Mouse (Mus musculus) retina, adult 2 months (tissue): ENCODE data around the gene Megf11.

Experiments
- DNase-seq: peaks from one replicate; pipeline ENCODE4 v3.0.0-alpha.2; 2012; ENCODE audit warnings: low read depth, low spot score

The Megf11 gene

GRCm38 (mm10) chr9:64604217-64604711 is 218.8 kb downstream of the Megf11 start:
- DNase-seq = no peak

GRCm38 (mm10) chr9:64605077-64605714 is 219.8 kb downstream of the Megf11 start:
- DNase-seq = no peak

GRCm38 (mm10) chr9:64605735-64606349 is 220.4 kb downstream of the Megf11 start:
- no peak for DNase-seq

- no peak for DNase-seq
These were observed 221.6 kb downstream of the Megf11 start for GRCm38 (mm10) chr9:64607049-64607448.

GRCm38 (mm10) chr9:64609546-64609945 is 224.1 kb downstream of the Megf11 start:
- no peak for DNase-seq

GRCm38 (mm10) chr9:64612121-64612983 is 226.9 kb downstream of the Megf11 start:
- no peak for DNase-seq

- DNase-seq = no peak
These were observed 227.7 kb downstream of the Megf11 start for GRCm38 (mm10) chr9:64612984-64613649.

- no peak for DNase-seq
These were observed 232.0 kb downstream of the Megf11 start for GRCm38 (mm10) chr9:64617413-64617812.

- no peak for DNase-seq
These were observed 233.0 kb downstream of the Megf11 start for GRCm38 (mm10) chr9:64618433-64618832.

- DNase-seq = no peak
These were observed 234.0 kb downstream of the Megf11 start for GRCm38 (mm10) chr9:64619440-64619839.

- DNase-seq = no peak
These were observed 235.2 kb downstream of the Megf11 start for GRCm38 (mm10) chr9:64620596-64620995.

GRCm38 (mm10) chr9:64621499-64622296 is 236.3 kb downstream of the Megf11 start:
- no peak for DNase-seq

GRCm38 (mm10) chr9:64623361-64623760 is 237.9 kb downstream of the Megf11 start:
- no peak for DNase-seq

- no peak for DNase-seq
These were observed 239.1 kb downstream of the Megf11 start for GRCm38 (mm10) chr9:64624536-64624935.

GRCm38 (mm10) chr9:64629802-64630201 is 244.4 kb downstream of the Megf11 start:
- DNase-seq = no peak

- DNase-seq = no peak
These were observed 247.7 kb downstream of the Megf11 start for GRCm38 (mm10) chr9:64633169-64633568.

- DNase-seq = no peak
These were observed 250.7 kb downstream of the Megf11 start for GRCm38 (mm10) chr9:64636111-64636510.

GRCm38 (mm10) chr9:64636961-64637360 is 251.5 kb downstream of the Megf11 start:
- no peak for DNase-seq

- no peak for DNase-seq
These were observed 252.8 kb downstream of the Megf11 start for GRCm38 (mm10) chr9:64638250-64638649.

GRCm38 (mm10) chr9:64639664-64640063 is 254.2 kb downstream of the Megf11 start:
- no peak for DNase-seq

GRCm38 (mm10) chr9:64644129-64644528 is 258.7 kb downstream of the Megf11 start:
- DNase-seq = no peak
